Mouse (Mus musculus) G1E (cell line): ENCODE measurements around the gene Ap2a1.

Experiments used
- CTCF ChIP-seq: IDR thresholded peaks from 2 replicates; pipeline ENCODE4 v1.5.1; 2012; ENCODE audit warnings: low read depth, low read length, inconsistent platforms, mixed read lengths
- GATA1 ChIP-seq: IDR thresholded peaks from 2 replicates; pipeline ENCODE4 v1.6.1; 2012; ENCODE audit warnings: borderline replicate concordance, low read length, inconsistent platforms, mixed read lengths
- POLR2AphosphoS5 ChIP-seq: IDR thresholded peaks from 2 replicates; pipeline ENCODE4 v1.6.1; 2012; ENCODE audit warnings: low read depth, low read length, inconsistent platforms; ENCODE audit not compliant: insufficient replicate concordance
- TAL1 ChIP-seq: conservative IDR thresholded peaks from 2 replicates; pipeline ENCODE4 v1.6.1; 2012; ENCODE audit warnings: low read depth, low read length, inconsistent platforms, mixed read lengths

GRCm38 (mm10) chr7:44916191-44916590, 13.1 kb downstream of the Ap2a1 start:
- TF ChIP-seq CTCF (no peak), GATA1 (no peak), POLR2AphosphoS5 (no peak), TAL1 (no peak)
